Mouse (Mus musculus) heart, embryonic 12.5 days (tissue): Measurements from ENCODE around the gene Gk5. TPM values are rescaled to one million over a fixed set of nuclear protein-coding genes. Genes with fewer than 3 reads are reported as not detected.

Source experiments
- ATAC-seq: fragments of 200-750 bp; cut with Nextera tagmentation; 2 replicates; pipeline ENCODE4 v1.8.0; 2017; ENCODE audit warnings: moderate TSS enrichment, moderate library complexity; ENCODE audit not compliant: insufficient number of reproducible peaks, low FRiP score
- H3K27ac ChIP-seq: fragments of 300-500 bp; sonication (generic); 2 replicates; pipeline ENCODE4 v1.5.1; 2016; ENCODE audit warnings: mild to moderate bottlenecking, moderate library complexity; ENCODE audit not compliant: poor library complexity, severe bottlenecking
- H3K27me3 ChIP-seq: fragments of 300-500 bp; sonication (generic); replicated peaks from 2 replicates; pipeline ENCODE4 v1.6.1; 2016; ENCODE audit warnings: mild to moderate bottlenecking, moderate library complexity
- H3K36me3 ChIP-seq: fragments of 300-500 bp; sonication (generic); 2 replicates; pipeline ENCODE4 v1.6.1; 2016; ENCODE audit warnings: mild to moderate bottlenecking, moderate library complexity
- H3K4me1 ChIP-seq: fragments of 300-500 bp; sonication (generic); replicated peaks from 2 replicates; pipeline ENCODE4 v1.6.1; 2016; ENCODE audit warnings: mild to moderate bottlenecking
- H3K4me2 ChIP-seq: fragments of 300-500 bp; sonication (generic); 2 replicates; pipeline ENCODE4 v1.6.1; 2016; ENCODE audit warnings: mild to moderate bottlenecking, moderate library complexity
- H3K4me3 ChIP-seq: fragments of 300-500 bp; sonication (generic); 2 replicates; pipeline ENCODE4 v1.5.1; 2016; ENCODE audit warnings: mild to moderate bottlenecking
- H3K9ac ChIP-seq: fragments of 300-500 bp; sonication (generic); 2 replicates; pipeline ENCODE4 v1.6.1; 2016; ENCODE audit warnings: mild to moderate bottlenecking, moderate library complexity
- H3K9me3 ChIP-seq: fragments of 300-500 bp; sonication (generic); replicated peaks from 2 replicates; pipeline ENCODE4 v1.6.1; 2016; ENCODE audit warnings: mild to moderate bottlenecking, moderate library complexity
- WGBS: fragments of 180-500 bp; shearing (Covaris S2); methylation state at CpG from one replicate; pipeline ENCODE4 v1.1.7; 2016; 5-methylcytosine and 5-hydroxymethylcytosine counted together
- polyA plus RNA-seq: library from polyadenylated mRNA; unstranded; fragments of >200 nt; fragmentation: Nextera tagmentation; extraction: Ambion mirVana; gene quantifications from 2 replicates; pipeline ENCODE4 v1.2.1, GENCODE M21; 2016

Gk5 gene
- polyA plus RNA-seq, 1 experiment from 2014 or later, result 5.7 TPM

DNA sequence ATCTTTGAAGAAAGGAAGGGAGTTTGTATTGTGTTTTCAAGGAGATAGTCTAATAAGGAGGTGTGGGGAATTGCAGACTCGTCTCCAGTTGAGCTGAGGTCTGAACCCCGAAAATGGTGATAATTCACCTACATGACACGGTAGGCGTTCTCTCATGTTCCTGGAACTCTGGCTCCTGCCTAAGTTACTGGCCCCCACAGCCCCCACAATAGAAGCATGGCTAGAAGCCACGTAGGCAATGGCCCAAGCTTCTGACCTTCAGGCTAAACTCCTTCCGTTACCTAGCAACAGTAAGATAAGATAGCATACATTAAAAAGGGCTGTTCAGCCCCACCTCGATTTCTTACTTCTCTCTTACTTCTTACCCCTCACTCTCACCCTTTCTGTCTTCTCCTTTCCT lies 67.5 kb downstream of the Gk5 start:
- Histone ChIP-seq H3K9ac (no peak overlapping the region), H3K9me3 (no peaks in the 10 kb centered on the region), H3K4me2 (no peak overlapping the region), H3K36me3 (peaks cover 11% of the 10 kb centered on the region; the same call in 1 of the 2 replicates), H3K27ac (no peak overlapping the region), H3K4me3 (no peak overlapping the region), H3K27me3 (no peaks in the 10 kb centered on the region), H3K4me1 (peaks cover 6% of the 10 kb centered on the region)
- 53% methylated on average over 7 of the region's 7 CpGs for WGBS
- ATAC-seq, result no peak

DNA sequence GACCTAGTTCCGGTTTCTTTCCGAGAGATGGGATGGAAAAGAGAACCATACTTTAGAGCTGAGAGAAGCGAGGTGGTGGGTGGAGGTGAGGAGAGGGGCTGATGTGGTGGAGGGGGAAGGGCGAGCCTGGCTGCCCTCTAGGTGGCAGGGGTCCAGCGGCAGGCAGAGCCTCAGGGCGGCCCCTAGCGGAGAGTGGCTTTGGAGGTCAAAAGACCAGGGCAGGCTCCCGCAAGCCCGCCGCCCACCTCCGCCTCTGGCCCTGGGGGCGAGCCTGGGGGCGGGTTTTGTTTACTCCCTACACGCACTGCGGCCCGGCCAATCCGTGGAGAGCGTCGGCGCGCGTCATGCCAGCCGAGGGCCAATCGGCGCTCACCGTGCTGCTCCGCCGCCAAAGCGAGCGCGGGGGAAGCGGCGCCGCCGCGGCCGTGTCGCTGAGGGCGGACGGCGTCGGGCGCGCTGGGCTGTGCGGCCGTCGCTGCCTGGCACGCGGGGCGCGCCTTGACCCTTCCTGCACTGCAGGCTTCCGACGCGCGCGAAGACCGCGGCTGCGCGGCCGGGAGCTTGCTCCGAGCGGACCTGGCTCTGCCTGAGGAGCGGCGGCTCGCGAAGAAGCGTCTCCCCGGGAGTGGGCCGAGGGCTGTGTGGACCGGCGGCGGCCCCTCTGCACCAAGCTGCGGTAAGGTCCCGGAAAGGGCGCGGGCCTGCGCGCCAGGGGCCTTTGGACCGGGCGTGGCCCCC lies 76.9 kb downstream of the Gk5 start, which contains the start of gene Tfdp2:
Tfdp2 (plus strand) TSS at position 391 of the 738 bp plus-strand sequence.
- Histone ChIP-seq H3K4me1 (peaks cover 16% of the 10 kb centered on the region), H3K36me3 (no peaks in the 10 kb centered on the region), H3K4me3 (peak within 1 kb of the TSS; percentile 65), H3K27me3 (no peaks in the 10 kb centered on the region), H3K27ac (peak within 1 kb of the TSS; percentile 75), H3K9me3 (no peaks in the 10 kb centered on the region), H3K4me2 (peak within 1 kb of the TSS; percentile 80), H3K9ac (peak within 1 kb of the TSS; percentile 84)
- ATAC-seq, result peak; percentile 98
- WGBS, result under 1% methylated on average over 68 of the region's 81 CpGs

DNA sequence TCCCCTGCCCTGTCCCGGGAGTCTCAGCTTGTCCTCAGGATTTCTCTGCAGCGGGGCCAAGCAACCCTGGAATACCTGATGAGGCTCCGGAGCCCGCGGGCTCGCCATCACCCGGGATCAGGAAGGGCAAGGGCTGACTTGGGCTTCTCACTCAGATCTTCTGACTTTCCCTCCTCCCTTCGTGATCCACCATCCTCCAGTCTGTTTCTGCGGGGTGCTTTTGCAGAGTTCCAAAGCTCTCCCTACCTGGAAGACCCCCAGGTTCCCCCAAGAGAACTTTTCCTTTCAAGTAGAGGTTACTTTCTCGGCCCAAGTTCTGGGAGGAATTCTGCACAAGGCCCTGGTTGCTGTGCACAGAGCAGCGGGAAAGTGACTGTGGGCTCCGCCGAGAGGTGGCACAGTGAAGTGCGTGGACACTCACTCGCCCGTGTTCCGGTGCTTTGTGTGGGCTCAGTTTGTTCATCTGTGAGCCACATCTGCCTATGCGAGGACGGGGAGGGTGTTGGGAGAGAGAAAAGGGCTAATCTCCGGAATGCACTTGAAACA lies 77.5 kb downstream of the Gk5 start:
- Histone ChIP-seq H3K9me3 (no peaks in the 10 kb centered on the region), H3K9ac (peak overlapping the region; percentile 84), H3K36me3 (no peaks in the 10 kb centered on the region), H3K27me3 (no peaks in the 10 kb centered on the region), H3K4me3 (peak overlapping the region; percentile 65), H3K4me2 (peak overlapping the region; percentile 80), H3K27ac (peak overlapping the region; percentile 75), H3K4me1 (peaks cover 16% of the 10 kb centered on the region)
- peak; percentile 41; the same call in 1 of the 2 replicates for ATAC-seq
- WGBS, result under 1% methylated on average over 20 of the region's 20 CpGs

DNA sequence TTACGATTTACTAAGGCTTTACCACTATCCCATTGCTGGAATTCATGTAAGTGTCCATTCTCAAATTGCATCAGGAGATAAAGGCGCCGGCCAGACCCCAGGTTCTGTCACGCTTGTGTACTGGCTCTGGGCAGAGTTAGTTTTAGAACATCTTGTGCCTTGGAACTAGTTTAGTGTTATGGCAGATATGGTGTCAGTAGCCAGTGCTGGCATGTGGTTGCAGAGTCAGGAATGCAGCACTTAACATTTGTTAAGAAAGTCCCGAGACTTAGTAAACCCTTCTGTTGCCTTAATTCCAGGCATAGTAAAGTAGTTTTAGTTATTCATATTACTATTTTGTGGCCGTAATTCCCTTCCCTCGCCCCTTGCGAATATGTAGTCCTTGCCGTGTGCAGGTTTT lies 78.6 kb downstream of the Gk5 start:
- no peak for ATAC-seq
- Histone ChIP-seq H3K27ac (no peak overlapping the region), H3K4me1 (peaks cover 16% of the 10 kb centered on the region), H3K36me3 (0 out of 2 replicates have a peak, but pooled peaks cover 6% of the 10 kb centered on the region), H3K27me3 (no peaks in the 10 kb centered on the region), H3K4me3 (peak overlapping the region; percentile 65; the same call in 1 of the 2 replicates), H3K9me3 (no peaks in the 10 kb centered on the region), H3K9ac (no peak overlapping the region), H3K4me2 (peak overlapping the region; percentile 80)
- 61% methylated on average over 9 of the region's 9 CpGs for WGBS

DNA sequence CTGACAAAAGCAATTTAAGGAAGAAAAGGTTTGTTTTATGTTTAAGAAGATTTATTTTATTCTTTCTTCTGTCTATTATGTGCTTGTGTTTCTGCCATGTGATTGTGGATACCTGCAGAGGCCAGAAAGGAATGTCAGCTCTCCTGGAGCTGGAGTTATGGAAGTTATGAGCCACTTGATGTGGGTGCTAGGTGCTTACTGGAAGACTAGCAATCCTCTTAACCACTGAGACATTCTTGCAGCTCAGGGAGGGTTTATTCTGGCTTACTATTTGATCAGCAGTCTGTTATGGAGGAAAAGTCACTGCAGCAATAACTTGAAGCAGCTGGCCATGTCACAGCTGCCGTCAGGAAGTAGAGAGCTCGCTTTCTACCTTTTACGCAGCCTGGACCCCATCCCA lies 84.5 kb downstream of the Gk5 start:
- WGBS, result 96% methylated on average over 3 of the region's 3 CpGs
- Histone ChIP-seq H3K9ac (no peak overlapping the region), H3K27me3 (no peaks in the 10 kb centered on the region), H3K4me2 (no peak overlapping the region), H3K36me3 (peaks cover 35% of the 10 kb centered on the region), H3K27ac (no peak overlapping the region), H3K4me1 (no peaks in the 10 kb centered on the region), H3K4me3 (no peak overlapping the region), H3K9me3 (no peaks in the 10 kb centered on the region)
- ATAC-seq, result no peak

DNA sequence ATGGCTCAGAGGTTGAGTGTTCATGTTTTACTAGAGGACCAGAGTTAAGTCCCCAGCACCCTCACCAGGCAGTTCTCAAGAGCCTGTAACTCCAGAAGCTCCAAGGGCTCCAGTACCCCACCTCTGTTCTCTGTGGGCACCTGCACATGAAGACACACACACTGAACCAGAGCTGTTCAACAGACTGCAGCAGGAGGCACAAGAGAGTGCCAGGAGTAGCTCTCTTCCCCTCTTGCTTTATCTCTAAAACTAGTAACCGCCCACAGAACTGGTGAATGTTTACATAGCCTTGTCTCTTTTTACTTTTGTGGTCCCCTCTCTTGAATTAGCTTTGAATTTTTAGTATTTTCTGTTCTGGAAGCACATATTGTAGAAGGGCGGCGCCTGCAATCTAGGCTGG lies 88.3 kb downstream of the Gk5 start:
- Histone ChIP-seq H3K4me3 (no peak overlapping the region), H3K4me2 (no peak overlapping the region), H3K9ac (no peak overlapping the region), H3K36me3 (peaks cover 32% of the 10 kb centered on the region), H3K9me3 (no peaks in the 10 kb centered on the region), H3K27me3 (no peaks in the 10 kb centered on the region), H3K27ac (no peak overlapping the region), H3K4me1 (no peaks in the 10 kb centered on the region)
- 88% methylated on average over 3 of the region's 3 CpGs for WGBS
- no peak for ATAC-seq

DNA sequence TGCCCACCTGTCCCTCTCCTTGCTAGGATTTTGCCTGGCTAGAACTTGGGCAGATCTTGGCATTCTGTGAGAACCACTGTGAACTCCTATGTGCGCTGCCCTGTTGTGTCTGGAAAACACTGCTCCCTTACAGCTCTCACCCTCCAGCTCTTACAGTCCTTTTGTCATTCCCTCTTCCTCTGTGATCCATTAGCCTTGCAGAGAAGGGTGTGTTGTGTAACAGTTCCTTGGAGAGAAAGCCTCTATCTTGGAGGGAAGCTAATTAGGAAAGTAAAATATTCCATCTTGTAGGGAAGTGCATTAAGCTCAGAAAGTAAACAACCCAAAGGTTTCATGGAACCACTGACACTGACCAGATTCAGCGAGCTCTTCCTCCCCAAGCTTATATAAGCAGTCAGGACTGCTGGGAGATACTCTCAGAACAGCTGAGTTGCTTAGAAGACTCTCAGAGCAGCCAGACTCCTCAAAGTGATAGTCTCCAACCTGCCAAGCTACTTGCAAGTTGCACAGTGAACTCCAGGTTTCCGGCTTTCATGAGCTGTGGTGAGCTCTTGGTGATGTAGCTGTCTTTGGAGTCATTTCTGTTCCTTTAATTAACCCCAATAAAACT lies 94.0 kb downstream of the Gk5 start:
- H3K4me3 ChIP-seq, result no peak overlapping the region
- no peak overlapping the region for H3K4me2 ChIP-seq
- no peak overlapping the region for H3K27ac ChIP-seq
- 0 out of 2 replicates have a peak, but pooled peaks cover 2% of the 10 kb centered on the region for H3K9me3 ChIP-seq
- no peaks in the 10 kb centered on the region for H3K4me1 ChIP-seq
- H3K36me3 ChIP-seq, result peaks cover 12% of the 10 kb centered on the region; the same call in 1 of the 2 replicates
- no peak for ATAC-seq
- 82% methylated on average over 3 of the region's 3 CpGs for WGBS
- H3K9ac ChIP-seq, result no peak overlapping the region
- no peaks in the 10 kb centered on the region for H3K27me3 ChIP-seq

DNA sequence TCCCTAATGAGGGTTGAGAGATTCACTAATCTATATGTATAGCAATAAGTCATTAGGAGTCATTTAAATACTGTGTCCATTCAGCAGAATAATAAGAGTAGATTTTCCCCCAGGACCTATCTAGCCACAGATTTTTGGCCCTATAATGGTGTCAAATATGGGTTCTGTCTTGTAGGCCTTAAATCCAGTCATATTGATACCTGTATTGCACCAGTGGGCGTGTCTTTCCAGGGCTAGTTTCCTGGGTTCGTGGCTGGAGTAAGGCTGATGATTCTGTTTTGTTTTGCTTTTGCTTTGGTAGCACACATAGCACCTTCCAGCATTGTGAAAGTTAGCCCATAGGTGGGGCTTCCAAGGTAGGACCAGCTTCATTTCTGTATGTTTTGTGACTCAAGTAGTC lies 95.0 kb downstream of the Gk5 start:
- 80% methylated on average over 2 of the region's 2 CpGs for WGBS
- H3K9ac ChIP-seq, result no peak overlapping the region
- H3K4me1 ChIP-seq, result no peaks in the 10 kb centered on the region
- no peak overlapping the region for H3K27ac ChIP-seq
- H3K4me2 ChIP-seq, result no peak overlapping the region
- H3K9me3 ChIP-seq, result 0 out of 2 replicates have a peak, but pooled peaks cover 2% of the 10 kb centered on the region
- no peak overlapping the region for H3K4me3 ChIP-seq
- no peaks in the 10 kb centered on the region for H3K27me3 ChIP-seq
- H3K36me3 ChIP-seq, result peaks cover 10% of the 10 kb centered on the region; the same call in 1 of the 2 replicates
- no peak for ATAC-seq

DNA sequence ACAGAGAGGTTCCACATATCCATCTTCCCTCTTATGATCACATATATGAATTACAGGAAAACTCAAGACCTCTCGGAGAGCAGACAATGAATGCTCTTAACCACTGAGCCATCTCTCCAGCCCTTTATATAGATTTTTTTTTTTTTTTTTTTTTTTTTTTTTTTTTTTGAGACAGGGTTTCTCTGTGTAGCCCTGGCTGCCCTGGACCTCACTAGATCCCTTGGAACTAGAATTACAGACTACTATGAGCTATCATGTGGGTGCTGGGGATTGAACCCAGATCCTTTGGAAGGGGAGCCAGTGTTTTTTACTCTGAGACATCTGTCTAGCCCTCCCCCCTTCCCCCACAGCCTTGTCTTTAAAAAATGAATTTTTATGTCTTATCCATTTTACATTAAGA lies 98.1 kb downstream of the Gk5 start:
- H3K4me2 ChIP-seq, result no peak overlapping the region
- H3K27me3 ChIP-seq, result no peaks in the 10 kb centered on the region
- H3K4me1 ChIP-seq, result no peaks in the 10 kb centered on the region
- H3K9ac ChIP-seq, result no peak overlapping the region
- no peak for ATAC-seq
- WGBS, result 80% methylated on average over 1 of the region's 1 CpGs
- H3K4me3 ChIP-seq, result no peak overlapping the region
- H3K36me3 ChIP-seq, result peaks cover 10% of the 10 kb centered on the region; the same call in 1 of the 2 replicates
- H3K27ac ChIP-seq, result no peak overlapping the region
- 0 out of 2 replicates have a peak, but pooled peaks cover 2% of the 10 kb centered on the region for H3K9me3 ChIP-seq

DNA sequence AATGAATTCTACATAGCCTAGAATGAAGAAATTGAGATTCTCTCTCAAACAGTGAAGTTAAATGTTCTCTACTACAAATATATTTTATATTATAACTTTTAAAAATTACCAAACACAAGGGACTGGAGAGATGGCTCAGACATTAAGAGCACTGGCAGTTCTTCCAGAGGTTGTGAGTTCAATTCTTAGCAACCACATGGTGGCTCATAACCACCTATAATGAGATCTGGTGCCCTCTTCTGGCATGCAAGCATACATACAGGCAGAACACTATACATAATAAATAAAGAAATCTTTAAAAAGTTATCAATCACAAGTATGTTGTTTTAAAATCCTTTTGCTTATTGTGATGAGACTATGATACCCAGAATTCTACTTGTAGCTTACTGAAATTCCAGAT lies 98.6 kb downstream of the Gk5 start:
- Histone ChIP-seq H3K36me3 (peaks cover 10% of the 10 kb centered on the region; the same call in 1 of the 2 replicates), H3K9me3 (0 out of 2 replicates have a peak, but pooled peaks cover 2% of the 10 kb centered on the region), H3K4me2 (no peak overlapping the region), H3K27ac (no peak overlapping the region), H3K4me1 (no peaks in the 10 kb centered on the region), H3K9ac (no peak overlapping the region), H3K27me3 (no peaks in the 10 kb centered on the region), H3K4me3 (no peak overlapping the region)
- ATAC-seq, result no peak

DNA sequence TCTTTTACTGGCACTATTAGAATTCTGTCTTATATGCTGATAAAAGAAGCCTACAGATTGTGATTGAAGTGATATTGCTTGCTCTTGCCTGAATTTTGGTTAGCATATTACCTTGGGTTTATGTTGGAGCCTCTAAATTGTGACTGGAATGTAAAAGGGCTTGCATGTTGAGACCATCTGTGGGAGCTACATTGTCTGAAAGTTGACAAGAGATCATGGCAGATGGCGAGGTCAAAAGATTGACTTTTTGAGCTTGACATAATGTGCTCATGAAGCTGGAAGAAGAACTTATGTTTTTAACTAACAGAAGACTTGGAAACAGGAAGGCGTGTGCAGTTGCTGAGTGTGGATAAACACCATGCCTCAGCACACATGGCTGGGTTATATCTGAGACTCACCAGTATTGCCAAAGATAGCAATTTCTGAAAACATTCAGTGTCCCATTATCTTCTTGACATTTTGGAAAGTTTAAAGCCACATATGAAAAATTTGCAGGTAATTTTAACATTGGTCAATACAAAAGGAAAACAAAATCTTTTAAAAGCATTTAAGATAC lies 100.0 kb downstream of the Gk5 start:
- Histone ChIP-seq H3K9me3 (0 out of 2 replicates have a peak, but pooled peaks cover 2% of the 10 kb centered on the region), H3K4me1 (0 out of 2 replicates have a peak, but pooled peaks cover 4% of the 10 kb centered on the region), H3K9ac (no peak overlapping the region), H3K27me3 (no peaks in the 10 kb centered on the region), H3K4me2 (no peak overlapping the region), H3K27ac (no peak overlapping the region), H3K36me3 (peaks cover 7% of the 10 kb centered on the region; the same call in 1 of the 2 replicates), H3K4me3 (no peak overlapping the region)
- WGBS, result 71% methylated on average over 2 of the region's 2 CpGs
- ATAC-seq, result no peak
